Mouse (Mus musculus) midbrain, embryonic 12.5 days (tissue): ENCODE results near the gene Cyp4x1. TPM values are rescaled to one million over a fixed set of nuclear protein-coding genes. Genes with fewer than 3 reads are reported as not detected.

Experiments
- polyA plus RNA-seq: library from polyadenylated mRNA; unstranded; fragments of >200 nt; fragmentation: Nextera tagmentation; extraction: Ambion mirVana; gene quantifications from 2 replicates; pipeline ENCODE4 v1.2.1, GENCODE M21; 2016

The Cyp4x1 gene
- polyA plus RNA-seq, 1 experiment from 2014 or later: 1.8 TPM

Other genes with a start within 250 kb of the Cyp4x1 start
- 3.0 and 5.2 TPM in 2 replicates for gene Foxd2, start 225.4 kb downstream of the Cyp4x1 start, polyA plus RNA-seq
- 0.42 and 0.46 TPM in 2 replicates for gene Foxe3, start 208.3 kb downstream of the Cyp4x1 start, polyA plus RNA-seq
- 134 and 139 TPM in 2 replicates for gene Cmpk1, start 147.0 kb downstream of the Cyp4x1 start, polyA plus RNA-seq
- gene Stil, start 134.1 kb downstream of the Cyp4x1 start, polyA plus RNA-seq: 15.7 and 16.4 TPM in 2 replicates
- gene Tal1, start 77.9 kb downstream of the Cyp4x1 start, polyA plus RNA-seq: 9.6 and 9.8 TPM in 2 replicates
- 11.8 and 12.9 TPM in 2 replicates for gene Pdzk1ip1, start 45.6 kb downstream of the Cyp4x1 start, polyA plus RNA-seq
- gene Cyp4a29, start 107.8 kb upstream of the Cyp4x1 start, polyA plus RNA-seq: not detected in 2 replicates
- gene Cyp4a12a, start 164.8 kb upstream of the Cyp4x1 start, polyA plus RNA-seq: not detected in 2 replicates